13 mouse cellular contexts compared by ENCODE assay signal in genomic region chr1:44216352-44217116, GRCm38 (mm10). TPM values are rescaled to one million over a fixed set of nuclear protein-coding genes. Genes with fewer than 3 reads are reported as not detected.
DNase-seq lines count a peak whose midpoint lies in the region; ATAC-seq and TF ChIP-seq lines count a peak whose summit lies in the region.
"Had no signal": no experiment of that assay in that cellular context is flagged by ENCODE, and none has a peak within 500 bp of the region (broad histone marks: within the 10 kb centered on the region; RNA-seq: fewer than 3 reads in every experiment).

No protein-coding gene starts in this region.

- no peak overlapping the region for H3K27ac ChIP-seq in heart, embryonic 12.5 days (ENCODE audit: poor library complexity, severe bottlenecking)
- H3K27ac ChIP-seq in lung, embryonic 15.5 days: peak overlapping the region; percentile 80
- H3K27ac ChIP-seq: hindbrain, embryonic 13.5 days; limb, embryonic 12.5 days had no signal

- no peak overlapping the region for H3K4me3 ChIP-seq in heart, embryonic 12.5 days
- no peak overlapping the region for H3K4me3 ChIP-seq in lung, embryonic 15.5 days
- H3K4me3 ChIP-seq: hindbrain, embryonic 13.5 days; limb, embryonic 12.5 days had no signal

- no peak for TF ChIP-seq CTCF in brain, embryonic 14.5 days (IDR thresholded peaks at IDR 0.05; ENCODE audit: borderline replicate concordance, extremely low read depth, insufficient read depth, insufficient read length)

- no peak for ATAC-seq in heart, embryonic 12.5 days (ENCODE audit: insufficient number of reproducible peaks, low FRiP score)
- peak; percentile 83 for ATAC-seq in lung, embryonic 15.5 days (ENCODE audit: borderline replicate concordance, extremely low read depth, low FRiP score, low TSS enrichment)

- H3K9me3 ChIP-seq in heart, embryonic 12.5 days (replicated peaks): no peaks in the 10 kb centered on the region
- H3K9me3 ChIP-seq in lung, embryonic 15.5 days: no peaks in the 10 kb centered on the region
- H3K9me3 ChIP-seq: hindbrain, embryonic 13.5 days; limb, embryonic 12.5 days had no signal

- H3K9ac ChIP-seq in heart, embryonic 12.5 days: no peak overlapping the region
- no peak overlapping the region for H3K9ac ChIP-seq in lung, embryonic 15.5 days
- H3K9ac ChIP-seq: hindbrain, embryonic 13.5 days; limb, embryonic 12.5 days had no signal

- 60% methylated on average over 2 of the region's 2 CpGs for WGBS in heart, embryonic 12.5 days
- 36% methylated on average over 2 of the region's 2 CpGs for WGBS in lung, embryonic 15.5 days

- H3K27me3 ChIP-seq in heart, embryonic 12.5 days (replicated peaks): no peaks in the 10 kb centered on the region
- no peaks in the 10 kb centered on the region for H3K27me3 ChIP-seq in lung, embryonic 15.5 days
- H3K27me3 ChIP-seq: hindbrain, embryonic 13.5 days; limb, embryonic 12.5 days had no signal

- no peak overlapping the region for H3K4me2 ChIP-seq in heart, embryonic 12.5 days
- H3K4me2 ChIP-seq in lung, embryonic 15.5 days: no peak overlapping the region
- H3K4me2 ChIP-seq: hindbrain, embryonic 13.5 days; limb, embryonic 12.5 days; midbrain, embryonic 11.5 days had no signal

- no peaks in the 10 kb centered on the region for H3K4me1 ChIP-seq in heart, embryonic 12.5 days (replicated peaks)
- H3K4me1 ChIP-seq in lung, embryonic 15.5 days: peaks cover 7% of the 10 kb centered on the region; the same call in 1 of the 2 replicates
- H3K4me1 ChIP-seq: hindbrain, embryonic 13.5 days; limb, embryonic 12.5 days had no signal

- H3K36me3 ChIP-seq in heart, embryonic 12.5 days: no peaks in the 10 kb centered on the region
- no peaks in the 10 kb centered on the region for H3K36me3 ChIP-seq in lung, embryonic 15.5 days
- H3K36me3 ChIP-seq: hindbrain, embryonic 13.5 days; limb, embryonic 12.5 days had no signal

- peak; percentile 76 for DNase-seq in heart, adult 8-10 months (ENCODE audit: low spot score)
- peak; percentile 69 for DNase-seq in brain, embryonic 14.5 days (ENCODE audit: low read depth)
- peak; percentile 80 for DNase-seq in fat pad, adult 2 months (ENCODE audit: extremely low read depth, low read depth, low spot score)
- DNase-seq in adrenal gland, postnatal 10 days: no peak
- no peak for DNase-seq in cerebellum, adult 9-11 months
- DNase-seq: right cerebral cortex, postnatal 4 days; thymus, postnatal 14 days had no signal

- no peak for TF ChIP-seq POLR2A in brain, embryonic 14.5 days (IDR thresholded peaks at IDR 0.05; ENCODE audit: borderline replicate concordance, extremely low read depth, insufficient read depth, insufficient read length, poor library complexity, severe bottlenecking)

RNA-seq across cellular contexts. Expression of gene Mettl21e, which starts 2.2 kb away (rescaled TPM):
- total RNA-seq in heart, adult 8-10 months (2022): not detected
- not detected in 2 replicates for polyA plus RNA-seq in heart, embryonic 12.5 days (2016; fragmentation: Nextera tagmentation; extraction: Ambion mirVana)
- polyA plus RNA-seq in brain, embryonic 14.5 days (2012; rRNA removed): not detected in 2 replicates
- 1.5 TPM in 2 replicates for polyA plus RNA-seq in lung, embryonic 15.5 days (2015; fragmentation: Nextera tagmentation; extraction: Ambion mirVana)
- total RNA-seq in adrenal gland, postnatal 10 days (2021): under 1 TPM in 1 of 2 experiments, not detected in 1; 0.21 TPM
- polyA plus RNA-seq: cerebellum, adult 2 months; hindbrain, embryonic 13.5 days; limb, embryonic 12.5 days; midbrain, embryonic 11.5 days had no signal

Comparison
In these comparisons a context has a peak if more than half of its experiments do, and no peak if none do; other contexts are left out.
1. DNase-seq: peak in heart, adult 8-10 months (single experiment), brain, embryonic 14.5 days (single experiment) and fat pad, adult 2 months (single experiment); none in adrenal gland, postnatal 10 days (single experiment) and cerebellum, adult 9-11 months (single experiment).